Mouse (Mus musculus) limb, embryonic 13.5 days (tissue): ENCODE measurements around the gene Gm17535. TPM values are rescaled to one million over a fixed set of nuclear protein-coding genes. Genes with fewer than 3 reads are reported as not detected.
A peak's percentile ranks its signal among the peaks of the same experiment; 100 is the strongest.
"Not testable (repeated sequence)": the region's sequence is repeated elsewhere in the genome, so short reads cannot be mapped to it uniquely, and the experiment has no call there.

ENCODE experiments used
- ATAC-seq: fragments of 200-750 bp; cut with Nextera tagmentation; 2 replicates; pipeline ENCODE4 v1.8.0; 2017; ENCODE audit warnings: low read depth, moderate number of reproducible peaks, moderate TSS enrichment; ENCODE audit not compliant: low FRiP score
- H3K27ac ChIP-seq: fragments of 300-500 bp; sonication (generic); 2 replicates; pipeline ENCODE4 v1.5.1; 2015; ENCODE audit warnings: inconsistent platforms, mild to moderate bottlenecking, moderate library complexity
- H3K27me3 ChIP-seq: fragments of 300-500 bp; sonication (generic); 2 replicates; pipeline ENCODE4 v1.6.1; 2015; ENCODE audit warnings: mild to moderate bottlenecking, inconsistent platforms
- H3K36me3 ChIP-seq: fragments of 300-500 bp; sonication (generic); 2 replicates; pipeline ENCODE4 v1.6.1; 2015; ENCODE audit warnings: inconsistent platforms, mild to moderate bottlenecking, moderate library complexity
- H3K4me1 ChIP-seq: fragments of 300-500 bp; sonication (generic); 2 replicates; pipeline ENCODE4 v1.6.1; 2015; ENCODE audit warnings: inconsistent platforms
- H3K4me2 ChIP-seq: fragments of 300-500 bp; sonication (generic); replicated peaks from 2 replicates; pipeline ENCODE4 v1.6.1; 2015; ENCODE audit warnings: inconsistent platforms, mild to moderate bottlenecking, moderate library complexity
- H3K4me3 ChIP-seq: fragments of 300-500 bp; sonication (generic); 2 replicates; pipeline ENCODE4 v1.5.1; 2015; ENCODE audit warnings: moderate library complexity, mild to moderate bottlenecking, inconsistent platforms
- H3K9ac ChIP-seq: fragments of 300-500 bp; sonication (generic); 2 replicates; pipeline ENCODE4 v1.6.1; 2015; ENCODE audit warnings: mild to moderate bottlenecking, inconsistent platforms
- H3K9me3 ChIP-seq: fragments of 300-500 bp; sonication (generic); 2 replicates; pipeline ENCODE4 v1.6.1; 2016; ENCODE audit warnings: inconsistent platforms
- WGBS: fragments of 180-500 bp; shearing (Covaris S2); methylation state at CpG from one replicate; pipeline ENCODE4 v1.1.7; 2015; 5-methylcytosine and 5-hydroxymethylcytosine counted together
- polyA plus RNA-seq: library from polyadenylated mRNA; unstranded; fragments of >200 nt; fragmentation: Nextera tagmentation; extraction: Ambion mirVana; gene quantifications from 2 replicates; pipeline ENCODE4 v1.2.1, GENCODE M21; 2015

Gm17535 gene
- polyA plus RNA-seq, 1 experiment from 2014 or later = not detected

- WGBS = 74% methylated on average over 6 of the region's 6 CpGs
- not testable (repeated sequence) for H3K27me3 ChIP-seq, H3K4me2 ChIP-seq, H3K27ac ChIP-seq, H3K4me1 ChIP-seq, H3K9ac ChIP-seq, H3K4me3 ChIP-seq, H3K9me3 ChIP-seq, ATAC-seq, H3K36me3 ChIP-seq
Observed at GRCm38 (mm10) chr9:3015896-3016295, 18.5 kb upstream of the Gm17535 start.

GRCm38 (mm10) chr9:3017108-3017507 lies 17.3 kb upstream of the Gm17535 start, which contains the start of gene Gm10719:
Gene Gm10719, plus strand, starts transcription at chr9:3017408.
- H3K4me3 ChIP-seq, H3K9ac ChIP-seq, H3K4me2 ChIP-seq, ATAC-seq, H3K9me3 ChIP-seq, H3K4me1 ChIP-seq, H3K27ac ChIP-seq, H3K36me3 ChIP-seq, H3K27me3 ChIP-seq: not testable (repeated sequence)
- 85% methylated on average over 1 of the region's 9 CpGs for WGBS

- H3K9me3 ChIP-seq, ATAC-seq, H3K36me3 ChIP-seq, H3K27ac ChIP-seq, H3K27me3 ChIP-seq, H3K9ac ChIP-seq, H3K4me3 ChIP-seq, H3K4me1 ChIP-seq, H3K4me2 ChIP-seq: not testable (repeated sequence)
- WGBS = 62% methylated on average over 9 of the region's 9 CpGs
Observed at GRCm38 (mm10) chr9:3018944-3019343, 15.5 kb upstream of the Gm17535 start.

- 75% methylated on average over 17 of the region's 19 CpGs for WGBS
- not testable (repeated sequence) for H3K9ac ChIP-seq
- peak; percentile 64; the same call in 1 of the 2 replicates for ATAC-seq
Observed at GRCm38 (mm10) chr9:3019835-3020727, 14.3 kb upstream of the Gm17535 start.

GRCm38 (mm10) chr9:3022316-3023008 lies 11.9 kb upstream of the Gm17535 start:
- WGBS = 76% methylated on average over 11 of the region's 13 CpGs
- not testable (repeated sequence) for ATAC-seq, H3K36me3 ChIP-seq, H3K27me3 ChIP-seq, H3K9me3 ChIP-seq, H3K27ac ChIP-seq, H3K4me2 ChIP-seq, H3K4me1 ChIP-seq, H3K4me3 ChIP-seq, H3K9ac ChIP-seq

More at GRCm38 (mm10) chr9:3019835-3020727, 14.3 kb upstream of the Gm17535 start:
- not testable (repeated sequence) for H3K4me2 ChIP-seq, H3K4me1 ChIP-seq, H3K36me3 ChIP-seq, H3K9me3 ChIP-seq, H3K27ac ChIP-seq, H3K4me3 ChIP-seq, H3K27me3 ChIP-seq

- H3K4me2 ChIP-seq, H3K27me3 ChIP-seq, H3K4me1 ChIP-seq, H3K36me3 ChIP-seq, H3K9me3 ChIP-seq, H3K9ac ChIP-seq, H3K27ac ChIP-seq, ATAC-seq, H3K4me3 ChIP-seq: not testable (repeated sequence)
- 74% methylated on average over 12 of the region's 13 CpGs for WGBS
Observed at GRCm38 (mm10) chr9:3023312-3023984, 11.0 kb upstream of the Gm17535 start, which contains the start of gene Gm10718. Gene Gm10718, plus strand, starts transcription at chr9:3023547.

- not testable (repeated sequence) for H3K4me3 ChIP-seq, ATAC-seq, H3K27me3 ChIP-seq, H3K4me1 ChIP-seq, H3K36me3 ChIP-seq, H3K27ac ChIP-seq, H3K9me3 ChIP-seq, H3K9ac ChIP-seq, H3K4me2 ChIP-seq
- 75% methylated on average over 16 of the region's 16 CpGs for WGBS
Observed at GRCm38 (mm10) chr9:3023985-3024648, 10.3 kb upstream of the Gm17535 start.

- ATAC-seq, H3K4me3 ChIP-seq, H3K4me1 ChIP-seq, H3K4me2 ChIP-seq, H3K27ac ChIP-seq, H3K27me3 ChIP-seq, H3K9me3 ChIP-seq, H3K36me3 ChIP-seq, H3K9ac ChIP-seq: not testable (repeated sequence)
- WGBS = 70% methylated on average over 12 of the region's 12 CpGs
Observed at GRCm38 (mm10) chr9:3024912-3025467, 9.4 kb upstream of the Gm17535 start, which contains the start of gene Gm10717. Gene Gm10717, plus strand, starts transcription at chr9:3025417.

GRCm38 (mm10) chr9:3025653-3026052 lies 8.7 kb upstream of the Gm17535 start:
- H3K9me3 ChIP-seq, H3K27ac ChIP-seq, ATAC-seq, H3K27me3 ChIP-seq, H3K4me3 ChIP-seq, H3K9ac ChIP-seq, H3K4me2 ChIP-seq, H3K4me1 ChIP-seq, H3K36me3 ChIP-seq: not testable (repeated sequence)
- 72% methylated on average over 5 of the region's 6 CpGs for WGBS

GRCm38 (mm10) chr9:3026136-3026535 lies 8.3 kb upstream of the Gm17535 start:
- ATAC-seq = not testable (repeated sequence)

GRCm38 (mm10) chr9:3026741-3027140 lies 7.7 kb upstream of the Gm17535 start:
- not testable (repeated sequence) for H3K4me3 ChIP-seq, H3K36me3 ChIP-seq, ATAC-seq, H3K9me3 ChIP-seq, H3K27me3 ChIP-seq, H3K4me2 ChIP-seq, H3K9ac ChIP-seq, H3K27ac ChIP-seq, H3K4me1 ChIP-seq
- WGBS = 66% methylated on average over 9 of the region's 9 CpGs

More at GRCm38 (mm10) chr9:3026136-3026535, 8.3 kb upstream of the Gm17535 start:
- H3K36me3 ChIP-seq, H3K27me3 ChIP-seq, H3K4me1 ChIP-seq, H3K9me3 ChIP-seq, H3K9ac ChIP-seq, H3K27ac ChIP-seq, H3K4me2 ChIP-seq, H3K4me3 ChIP-seq: not testable (repeated sequence)
- WGBS = 73% methylated on average over 5 of the region's 5 CpGs
